Mouse (Mus musculus) MEL (cell line): ENCODE results near the gene Ccr4. TPM values are rescaled to one million over a fixed set of nuclear protein-coding genes. Genes with fewer than 3 reads are reported as not detected.

Source experiments
- DNase-seq: peaks from one replicate; pipeline ENCODE4 v3.0.0; 2011; ENCODE audit warnings: low read depth, low spot score
- H3K27ac ChIP-seq: 2 replicates; pipeline ENCODE4 v1.5.1; 2012; ENCODE audit warnings: low read depth, mild to moderate bottlenecking, control low read depth, low read length, moderate library complexity; ENCODE audit not compliant: control insufficient read depth
- H3K27me3 ChIP-seq, 2 experiments: fragments of 150-350 bp in 1 of 2; sonication (generic) in 1 of 2; 2 replicates each; pipeline ENCODE4 v1.6.1; 2012; ENCODE audit warnings: low read length in 2 of 2, mild to moderate bottlenecking in 2 of 2, improper control_type of control experiment in 1 of 2, moderate library complexity in 1 of 2; ENCODE audit not compliant: insufficient read depth in 2 of 2, control insufficient read depth in 1 of 2
- H3K36me3 ChIP-seq, 2 experiments: 2 replicates each; pipeline ENCODE4 v1.6.1; 2012 to 2014; ENCODE audit warnings: low read length in 2 of 2, improper control_type of control experiment in 1 of 2, inconsistent platforms in 1 of 2, mild to moderate bottlenecking in 1 of 2; ENCODE audit not compliant: insufficient read depth in 2 of 2, control insufficient read depth in 1 of 2
- H3K4me1 ChIP-seq, 2 experiments: fragments of 150-350 bp in 1 of 2; sonication (generic) in 1 of 2; 2 replicates each; pipeline ENCODE4 v1.6.1; 2012; ENCODE audit warnings: low read length in 2 of 2, improper control_type of control experiment in 1 of 2, mild to moderate bottlenecking in 1 of 2; ENCODE audit not compliant: insufficient read depth in 2 of 2, control insufficient read depth in 1 of 2
- H3K4me3 ChIP-seq, 2 experiments: fragments of 150-350 bp in 1 of 2; sonication (generic) in 1 of 2; 2 replicates each; pipeline ENCODE4 v1.5.1; 2012; ENCODE audit warnings: low read depth in 2 of 2, low read length in 2 of 2, mild to moderate bottlenecking in 2 of 2, moderate library complexity in 2 of 2, control low read depth in 1 of 2, improper control_type of control experiment in 1 of 2; ENCODE audit not compliant: control insufficient read depth in 1 of 2, insufficient read depth in 1 of 2
- H3K79me2 ChIP-seq: 2 replicates; pipeline ENCODE4 v1.6.1; 2012; ENCODE audit warnings: mild to moderate bottlenecking, low read length, moderate library complexity; ENCODE audit not compliant: control insufficient read depth, poor library complexity, insufficient read depth
- H3K9ac ChIP-seq: 2 replicates; pipeline ENCODE4 v1.6.1; 2012; ENCODE audit warnings: low read depth, mild to moderate bottlenecking, control low read depth, low read length, moderate library complexity; ENCODE audit not compliant: control insufficient read depth, poor library complexity, severe bottlenecking
- H3K9me3 ChIP-seq: fragments of 150-350 bp; sonication (generic); replicated peaks from 2 replicates; pipeline ENCODE4 v1.6.1; 2012; ENCODE audit warnings: mild to moderate bottlenecking, low read length, improper control_type of control experiment, moderate library complexity; ENCODE audit not compliant: insufficient read depth
- BHLHE40 ChIP-seq: IDR thresholded peaks from 2 replicates; pipeline ENCODE4 v1.6.1; 2012; ENCODE audit warnings: low read depth, mild to moderate bottlenecking, inconsistent platforms, low read length, improper control_type of control experiment, borderline replicate concordance
- CHD1 ChIP-seq: IDR thresholded peaks from 2 replicates; pipeline ENCODE4 v1.6.1; 2012; ENCODE audit warnings: low read depth, mild to moderate bottlenecking, inconsistent platforms, low read length, improper control_type of control experiment
- CHD2 ChIP-seq: IDR thresholded peaks from 2 replicates; pipeline ENCODE4 v1.6.1; 2011; ENCODE audit warnings: low read length, improper control_type of control experiment
- CTCF ChIP-seq, 3 experiments: IDR thresholded peaks in 2 of 3; conservative IDR thresholded peaks in 1 of 3; 2 replicates each; pipeline ENCODE4 v1.5.1; 2011 to 2012; ENCODE audit warnings: low read length in 3 of 3, low read depth in 2 of 3, mild to moderate bottlenecking in 2 of 3, improper control_type of control experiment in 1 of 3, inconsistent platforms in 1 of 3, mixed read lengths in 1 of 3, moderate library complexity in 1 of 3; ENCODE audit not compliant: control insufficient read depth in 1 of 3, insufficient read depth in 1 of 3, poor library complexity in 1 of 3, severe bottlenecking in 1 of 3
- ELF1 ChIP-seq: IDR thresholded peaks from 2 replicates; pipeline ENCODE4 v1.6.1; 2014; ENCODE audit warnings: low read depth, mild to moderate bottlenecking, inconsistent platforms, low read length, improper control_type of control experiment, moderate library complexity
- ETS1 ChIP-seq: IDR thresholded peaks from 2 replicates; pipeline ENCODE4 v1.6.1; 2012; ENCODE audit warnings: low read depth, mild to moderate bottlenecking, inconsistent platforms, low read length, improper control_type of control experiment, moderate library complexity
- GABPA ChIP-seq: IDR thresholded peaks from 2 replicates; pipeline ENCODE4 v1.6.1; 2012; ENCODE audit warnings: low read depth, mild to moderate bottlenecking, inconsistent platforms, low read length, improper control_type of control experiment, moderate library complexity
- HCFC1 ChIP-seq: IDR thresholded peaks from 2 replicates; pipeline ENCODE4 v1.6.1; 2012; ENCODE audit warnings: low read depth, mild to moderate bottlenecking, inconsistent platforms, low read length, improper control_type of control experiment, moderate library complexity
- JUND ChIP-seq: IDR thresholded peaks from 2 replicates; pipeline ENCODE4 v1.6.1; 2011; ENCODE audit warnings: low read depth, mild to moderate bottlenecking, improper control_type of control experiment, low read length
- KAT2A ChIP-seq: conservative IDR thresholded peaks from 2 replicates; pipeline ENCODE4 v1.6.1; 2012; ENCODE audit warnings: low read depth, low read length, improper control_type of control experiment, inconsistent platforms
- MAX ChIP-seq: IDR thresholded peaks from 2 replicates; pipeline ENCODE4 v1.6.1; 2011; ENCODE audit warnings: low read length, improper control_type of control experiment
- MAZ ChIP-seq: IDR thresholded peaks from 2 replicates; pipeline ENCODE4 v1.6.1; 2012; ENCODE audit warnings: low read depth, mild to moderate bottlenecking, inconsistent platforms, low read length, improper control_type of control experiment
- MYB ChIP-seq: IDR thresholded peaks from 2 replicates; pipeline ENCODE4 v1.6.1; 2011; ENCODE audit warnings: mild to moderate bottlenecking, low read depth, low read length, improper control_type of control experiment
- MYC ChIP-seq: IDR thresholded peaks from 2 replicates; pipeline ENCODE4 v1.6.1; 2011; ENCODE audit warnings: low read depth, mild to moderate bottlenecking, low read length, improper control_type of control experiment, moderate library complexity
- NRF1 ChIP-seq: IDR thresholded peaks from 2 replicates; pipeline ENCODE4 v1.6.1; 2014; ENCODE audit warnings: low read depth, mild to moderate bottlenecking, inconsistent platforms, low read length, improper control_type of control experiment, moderate library complexity; ENCODE audit not compliant: poor library complexity, insufficient read depth, severe bottlenecking
- POLR2A ChIP-seq, 2 experiments: IDR thresholded peaks; 2 replicates each; pipeline ENCODE4 v1.6.1; 2011 to 2012; ENCODE audit warnings: low read length in 2 of 2, mild to moderate bottlenecking in 2 of 2, control low read depth in 1 of 2, improper control_type of control experiment in 1 of 2, low read depth in 1 of 2, moderate library complexity in 1 of 2; ENCODE audit not compliant: control insufficient read depth in 1 of 2, insufficient read depth in 1 of 2, poor library complexity in 1 of 2
- RAD21 ChIP-seq: IDR thresholded peaks from 2 replicates; pipeline ENCODE4 v1.6.1; 2011; ENCODE audit warnings: mild to moderate bottlenecking, low read depth, low read length, improper control_type of control experiment
- RCOR1 ChIP-seq: IDR thresholded peaks from 2 replicates; pipeline ENCODE4 v1.6.1; 2012; ENCODE audit warnings: low read depth, mild to moderate bottlenecking, inconsistent platforms, low read length, improper control_type of control experiment
- TAL1 ChIP-seq: IDR thresholded peaks from 2 replicates; pipeline ENCODE4 v1.6.1; 2012; ENCODE audit warnings: mild to moderate bottlenecking, inconsistent platforms, low read length, moderate library complexity, mixed read lengths
- TBP ChIP-seq: IDR thresholded peaks from 2 replicates; pipeline ENCODE4 v1.8.0; 2011; ENCODE audit warnings: low read depth, low read length, improper control_type of control experiment
- TCF12 ChIP-seq: IDR thresholded peaks from 2 replicates; pipeline ENCODE4 v1.6.1; 2014; ENCODE audit warnings: low read depth, mild to moderate bottlenecking, inconsistent platforms, low read length, improper control_type of control experiment, moderate library complexity
- USF1 ChIP-seq: IDR thresholded peaks from 2 replicates; pipeline ENCODE4 v1.6.1; 2014; ENCODE audit warnings: low read depth, mild to moderate bottlenecking, inconsistent platforms, low read length, improper control_type of control experiment, moderate library complexity
- ZC3H11A ChIP-seq: IDR thresholded peaks from 2 replicates; pipeline ENCODE4 v1.6.1; 2012; ENCODE audit warnings: low read depth, mild to moderate bottlenecking, inconsistent platforms, low read length, improper control_type of control experiment
- ZMIZ1 ChIP-seq: IDR thresholded peaks from 2 replicates; pipeline ENCODE4 v1.6.1; 2012; ENCODE audit warnings: low read depth, mild to moderate bottlenecking, inconsistent platforms, low read length, improper control_type of control experiment, moderate library complexity
- polyA plus RNA-seq, 2 experiments: library from polyadenylated mRNA; stranded (reverse) in 1 of 2; unstranded in 1 of 2; fragments of >175 nt in 1 of 2; fragments of >200 nt in 1 of 2; gene quantifications; 2 replicates each; pipeline versions ENCODE4 v1.2.1 to v1.2.4; 2012; ENCODE audit warnings: low replicate concordance in 2 of 2, low read depth in 1 of 2; ENCODE audit not compliant: insufficient read length in 2 of 2, insufficient read depth in 1 of 2, missing spikeins in 1 of 2
- total RNA-seq: library from RNA; depleted of rRNA; stranded (reverse); fragments of 300-350 nt; gene quantifications from 2 replicates; pipeline ENCODE4 v1.2.3, GENCODE M21; 2012

The Ccr4 gene
- total and polyA plus RNA-seq, 3 experiments, result 0.15 TPM; not detected in 2

- TF ChIP-seq RCOR1 (no peak), POLR2A (IDR thresholded peaks at IDR 0.05; ENCODE audit: control insufficient read depth in 1 of 2, insufficient read depth in 1 of 2, low read depth in 1 of 2, low read length in 2 of 2, poor library complexity in 1 of 2) (no peak), TCF12 (no peak), RAD21 (no peak), CHD2 (no peak), GABPA (no peak), MAX (no peak)
- Histone ChIP-seq H3K27me3 (no peaks in the 10 kb centered on the region; a peak in 1 of 4 replicates), H3K27ac (no peak overlapping the region)
Observed at GRCm38 (mm10) chr9:114533848-114534247, 29.1 kb upstream of the Ccr4 start.

GRCm38 (mm10) chr9:114531276-114531675 lies 26.6 kb upstream of the Ccr4 start:
- H3K79me2 ChIP-seq, result no peaks in the 10 kb centered on the region
- no peak overlapping the region for H3K4me3 ChIP-seq
- H3K36me3 ChIP-seq, result no peaks in the 10 kb centered on the region
- H3K9ac ChIP-seq, result no peak overlapping the region
- TF ChIP-seq BHLHE40 (no peak), ZMIZ1 (no peak), HCFC1 (no peak), TBP (no peak), TCF12 (no peak), MAZ (no peak), ETS1 (no peak), ELF1 (no peak), KAT2A (no peak), POLR2A (IDR thresholded peaks at IDR 0.05; ENCODE audit: control insufficient read depth in 1 of 2, insufficient read depth in 1 of 2, low read depth in 1 of 2, low read length in 2 of 2, poor library complexity in 1 of 2) (no peak), JUND (no peak), NRF1 (no peak), MYC (no peak), CTCF (IDR thresholded peaks at IDR 0.05 in 2 of 3, conservative IDR thresholded peaks at IDR 0.05 in 1 of 3; ENCODE audit: control insufficient read depth in 1 of 3, insufficient read depth in 1 of 3, low read depth in 2 of 3, low read length in 3 of 3, poor library complexity in 1 of 3, severe bottlenecking in 1 of 3) (no peak), USF1 (no peak), MYB (no peak), TAL1 (no peak), ZC3H11A (no peak), CHD1 (no peak), CHD2 (no peak)
- no peak for DNase-seq
- H3K4me1 ChIP-seq, result no peaks in the 10 kb centered on the region
- H3K27ac ChIP-seq, result no peak overlapping the region
- H3K27me3 ChIP-seq, result no peaks in the 10 kb centered on the region; a peak in 1 of 4 replicates
- no peaks in the 10 kb centered on the region for H3K9me3 ChIP-seq

More at GRCm38 (mm10) chr9:114533848-114534247, 29.1 kb upstream of the Ccr4 start:
- H3K4me3 ChIP-seq, result no peak overlapping the region
- no peaks in the 10 kb centered on the region for H3K9me3 ChIP-seq
- H3K36me3 ChIP-seq, result no peaks in the 10 kb centered on the region
- no peak overlapping the region for H3K9ac ChIP-seq
- no peaks in the 10 kb centered on the region for H3K79me2 ChIP-seq
- H3K4me1 ChIP-seq, result no peaks in the 10 kb centered on the region
- no peak for DNase-seq
